Mouse (Mus musculus) cerebellum, adult 11-12 months (tissue): ENCODE measurements around the gene Atp6v0b.
A peak's percentile ranks its signal among the peaks of the same experiment; 100 is the strongest.

Source experiments
- DNase-seq: peaks from one replicate; pipeline ENCODE4 v3.0.0; 2022

The Atp6v0b gene

DNA sequence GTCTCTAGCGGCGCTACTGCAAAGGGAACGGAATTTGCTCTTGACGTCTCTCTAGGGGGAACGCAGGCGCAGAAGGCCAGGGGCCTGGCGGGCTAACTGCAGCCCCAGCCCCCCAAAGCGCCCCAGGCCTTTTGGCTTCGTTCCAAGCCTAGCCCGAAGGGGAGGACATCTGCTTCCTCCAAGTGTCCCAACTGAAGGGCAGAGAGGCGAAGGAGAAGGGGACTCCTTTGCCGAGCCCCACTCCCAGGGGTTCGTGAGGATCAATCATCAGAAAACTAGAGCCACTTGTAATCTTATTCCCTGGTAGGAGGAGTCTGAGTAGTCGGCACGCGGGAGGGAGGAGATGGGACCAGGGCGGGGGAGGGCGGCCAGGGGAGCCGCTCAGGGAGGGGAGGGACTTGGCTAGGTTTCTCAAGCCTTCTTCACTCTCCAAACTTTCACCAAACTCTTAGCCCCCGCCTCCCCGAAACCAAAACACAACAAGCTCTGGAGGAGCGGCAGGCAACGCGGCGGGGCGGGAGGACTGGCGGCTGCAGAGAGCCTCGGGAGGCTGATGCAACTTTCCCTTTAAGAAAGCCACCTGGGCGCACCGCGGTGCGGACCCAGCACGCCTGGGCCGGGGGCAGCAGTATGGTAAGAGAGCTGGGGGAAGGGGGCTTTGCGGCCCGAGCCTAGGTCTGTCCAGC lies 52.1 kb downstream of the Atp6v0b start:
- DNase-seq: peak; percentile 66

GRCm38 (mm10) chr4:117834457-117834844 lies 52.7 kb downstream of the Atp6v0b start, which contains the start of gene Slc6a9:
Gene Slc6a9 (plus strand): TSS chr4:117834506.
- no peak for DNase-seq
